Mouse (Mus musculus) urinary bladder, adult 2 months (tissue): Measurements from ENCODE around the gene Ccn2. TPM values are rescaled to one million over a fixed set of nuclear protein-coding genes. Genes with fewer than 3 reads are reported as not detected.

Experiments
- DNase-seq: peaks from one replicate; pipeline ENCODE4 v3.0.0; 2022; ENCODE audit warnings: low spot score
- polyA plus RNA-seq: library from polyadenylated mRNA; depleted of rRNA; stranded (reverse); fragments of >200 nt; gene quantifications from 2 replicates; pipeline ENCODE4 v1.2.3, GENCODE M21; 2012; rRNA removed

Ccn2 gene
- polyA plus RNA-seq, 1 experiment = 115 TPM

GRCm38 (mm10) chr10:24641416-24642140 lies 46.3 kb downstream of the Ccn2 start:
- DNase-seq = no peak

- no peak for DNase-seq
Observed at GRCm38 (mm10) chr10:24642796-24643580, 47.7 kb downstream of the Ccn2 start.

- no peak for DNase-seq
Observed at GRCm38 (mm10) chr10:24645169-24645568, 49.9 kb downstream of the Ccn2 start.

Other genes with a start within 250 kb of the Ccn2 start
- gene Enpp1, start 116.7 kb downstream of the Ccn2 start, polyA plus RNA-seq = 10.2 and 14.5 TPM in 2 replicates
- gene Enpp3, start 247.4 kb downstream of the Ccn2 start, polyA plus RNA-seq = 6.6 and 10.0 TPM in 2 replicates